Mouse (Mus musculus): ENCODE measurements around the gene Afap1. TPM values are rescaled to one million over a fixed set of nuclear protein-coding genes. Genes with fewer than 3 reads are reported as not detected.

The Afap1 gene
- polyA plus RNA-seq, 1 experiment = 14.1 TPM

DNA sequence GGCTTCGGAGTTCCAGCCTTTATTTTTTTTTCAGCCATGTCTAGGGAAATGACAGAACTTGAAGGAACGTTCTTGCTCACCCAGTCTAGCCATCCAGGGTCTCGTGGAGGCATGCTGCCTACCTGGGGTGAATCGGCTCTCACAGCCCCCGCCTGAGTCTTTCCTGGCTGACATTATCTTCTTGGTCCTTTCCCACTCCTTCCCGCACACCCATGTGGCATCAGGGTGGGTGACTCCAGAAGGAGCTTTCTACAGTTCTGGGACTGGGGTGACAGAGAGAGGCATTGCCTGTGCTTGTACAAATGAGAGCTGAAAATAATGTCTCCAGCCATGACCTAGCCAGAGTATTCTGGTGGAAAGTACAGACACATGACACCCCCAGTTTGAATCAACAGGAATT is 28.0 kb downstream of the Afap1 start:
- peaks cover 3% of the 10 kb centered on the region for H3K4me1 ChIP-seq (ENCODE audit: control insufficient read depth, insufficient read depth, low read length)
- H3K27ac ChIP-seq (ENCODE audit: insufficient read depth, low read length) = no peak overlapping the region
- TF ChIP-seq CTCF (IDR thresholded peaks at IDR 0.05; ENCODE audit: extremely low read depth, insufficient read depth, low read length) (no peak), POLR2A (IDR thresholded peaks at IDR 0.05; ENCODE audit: extremely low read depth, insufficient read depth, low read length) (no peak)
- no peak overlapping the region for H3K4me3 ChIP-seq (ENCODE audit: insufficient read depth, low read length)

- no peak overlapping the region for H3K27ac ChIP-seq (ENCODE audit: insufficient read depth, low read length)
- H3K4me3 ChIP-seq (ENCODE audit: insufficient read depth, low read length) = no peak overlapping the region
- peaks cover 3% of the 10 kb centered on the region for H3K4me1 ChIP-seq (ENCODE audit: control insufficient read depth, insufficient read depth, low read length)
- TF ChIP-seq POLR2A (IDR thresholded peaks at IDR 0.05; ENCODE audit: extremely low read depth, insufficient read depth, low read length) = no peak
- no peak for TF ChIP-seq CTCF (IDR thresholded peaks at IDR 0.05; ENCODE audit: extremely low read depth, insufficient read depth, low read length)
These were observed 28.6 kb downstream of the Afap1 start for GRCm38 (mm10) chr5:35921595-35922254.

DNA sequence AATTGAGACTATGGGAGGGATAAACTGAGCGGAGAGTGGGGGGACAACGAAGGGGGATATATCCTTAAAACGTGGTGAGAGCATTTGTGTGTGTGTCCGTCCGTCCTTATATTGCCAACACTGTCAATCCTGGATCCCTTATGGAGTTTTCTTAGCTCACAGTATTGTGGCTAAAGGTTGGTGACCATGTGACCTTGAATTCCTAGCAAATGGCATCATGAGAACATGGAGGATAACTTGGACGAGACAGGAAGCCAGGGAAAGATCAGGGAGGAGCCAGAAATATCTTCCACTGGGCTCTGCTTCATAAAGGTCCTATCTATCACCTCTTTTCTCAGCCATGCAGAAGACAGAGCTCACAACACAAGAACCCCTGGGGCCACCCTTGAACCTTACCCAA is 30.3 kb downstream of the Afap1 start:
- Histone ChIP-seq H3K27ac (ENCODE audit: insufficient read depth, low read length) (no peak overlapping the region), H3K4me1 (ENCODE audit: control insufficient read depth, insufficient read depth, low read length) (no peaks in the 10 kb centered on the region), H3K4me3 (ENCODE audit: insufficient read depth, low read length) (no peak overlapping the region)
- TF ChIP-seq POLR2A (IDR thresholded peaks at IDR 0.05; ENCODE audit: extremely low read depth, insufficient read depth, low read length) = no peak
- no peak for TF ChIP-seq CTCF (IDR thresholded peaks at IDR 0.05; ENCODE audit: extremely low read depth, insufficient read depth, low read length)

DNA sequence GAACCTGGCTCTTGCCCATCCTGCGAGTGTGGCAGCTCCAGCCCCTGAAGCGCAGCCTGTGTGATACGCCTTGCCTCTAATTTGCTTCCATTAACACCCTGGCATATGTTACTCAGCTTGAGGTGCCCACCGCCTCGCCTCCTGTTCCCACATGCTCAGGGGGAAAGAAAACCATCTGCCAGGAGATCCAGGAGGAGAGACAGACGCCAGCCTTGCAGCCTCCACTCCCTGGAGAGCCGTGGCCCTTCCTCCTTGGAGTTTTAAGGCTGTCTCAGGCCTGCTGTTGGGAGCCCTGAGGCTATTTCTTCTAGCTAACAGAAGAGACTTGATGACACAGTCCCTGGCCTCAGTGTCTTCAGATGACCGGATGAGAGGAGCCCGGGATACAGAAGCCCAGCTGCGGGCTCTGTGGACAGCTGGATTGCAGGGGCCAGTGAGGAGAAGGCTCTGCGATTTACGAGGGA is 32.1 kb downstream of the Afap1 start:
- H3K4me1 ChIP-seq (ENCODE audit: control insufficient read depth, insufficient read depth, low read length) = no peaks in the 10 kb centered on the region
- TF ChIP-seq POLR2A (IDR thresholded peaks at IDR 0.05; ENCODE audit: extremely low read depth, insufficient read depth, low read length) (no peak), CTCF (IDR thresholded peaks at IDR 0.05; ENCODE audit: extremely low read depth, insufficient read depth, low read length) (no peak)
- H3K4me3 ChIP-seq (ENCODE audit: insufficient read depth, low read length) = no peak overlapping the region
- H3K27ac ChIP-seq (ENCODE audit: insufficient read depth, low read length) = no peak overlapping the region

GRCm38 (mm10) chr5:35926511-35926910 is 33.4 kb downstream of the Afap1 start:
- no peaks in the 10 kb centered on the region for H3K4me1 ChIP-seq (ENCODE audit: control insufficient read depth, insufficient read depth, low read length)
- no peak overlapping the region for H3K4me3 ChIP-seq (ENCODE audit: insufficient read depth, low read length)
- TF ChIP-seq POLR2A (IDR thresholded peaks at IDR 0.05; ENCODE audit: extremely low read depth, insufficient read depth, low read length) (no peak), CTCF (IDR thresholded peaks at IDR 0.05; ENCODE audit: extremely low read depth, insufficient read depth, low read length) (no peak)
- H3K27ac ChIP-seq (ENCODE audit: insufficient read depth, low read length) = no peak overlapping the region

- no peak for TF ChIP-seq POLR2A (IDR thresholded peaks at IDR 0.05; ENCODE audit: extremely low read depth, insufficient read depth, low read length)
- TF ChIP-seq CTCF (IDR thresholded peaks at IDR 0.05; ENCODE audit: extremely low read depth, insufficient read depth, low read length) = no peak
- Histone ChIP-seq H3K4me1 (ENCODE audit: control insufficient read depth, insufficient read depth, low read length) (no peaks in the 10 kb centered on the region), H3K4me3 (ENCODE audit: insufficient read depth, low read length) (no peak overlapping the region)
These were observed 38.2 kb downstream of the Afap1 start for GRCm38 (mm10) chr5:35931296-35931695.

GRCm38 (mm10) chr5:35933059-35933458 is 39.9 kb downstream of the Afap1 start:
- TF ChIP-seq POLR2A (IDR thresholded peaks at IDR 0.05; ENCODE audit: extremely low read depth, insufficient read depth, low read length) (no peak), CTCF (IDR thresholded peaks at IDR 0.05; ENCODE audit: extremely low read depth, insufficient read depth, low read length) (no peak)
- no peaks in the 10 kb centered on the region for H3K4me1 ChIP-seq (ENCODE audit: control insufficient read depth, insufficient read depth, low read length)
- H3K4me3 ChIP-seq (ENCODE audit: insufficient read depth, low read length) = no peak overlapping the region
- no peak overlapping the region for H3K27ac ChIP-seq (ENCODE audit: insufficient read depth, low read length)

More at GRCm38 (mm10) chr5:35931296-35931695, 38.2 kb downstream of the Afap1 start:
- H3K27ac ChIP-seq (ENCODE audit: insufficient read depth, low read length) = no peak overlapping the region

GRCm38 (mm10) chr5:35935939-35936338 is 42.8 kb downstream of the Afap1 start:
- TF ChIP-seq CTCF (IDR thresholded peaks at IDR 0.05; ENCODE audit: extremely low read depth, insufficient read depth, low read length) (no peak), POLR2A (IDR thresholded peaks at IDR 0.05; ENCODE audit: extremely low read depth, insufficient read depth, low read length) (no peak)
- no peak overlapping the region for H3K27ac ChIP-seq (ENCODE audit: insufficient read depth, low read length)
- H3K4me1 ChIP-seq (ENCODE audit: control insufficient read depth, insufficient read depth, low read length) = peaks cover 6% of the 10 kb centered on the region; the same call in 1 of the 2 replicates
- H3K4me3 ChIP-seq (ENCODE audit: insufficient read depth, low read length) = no peak overlapping the region

DNA sequence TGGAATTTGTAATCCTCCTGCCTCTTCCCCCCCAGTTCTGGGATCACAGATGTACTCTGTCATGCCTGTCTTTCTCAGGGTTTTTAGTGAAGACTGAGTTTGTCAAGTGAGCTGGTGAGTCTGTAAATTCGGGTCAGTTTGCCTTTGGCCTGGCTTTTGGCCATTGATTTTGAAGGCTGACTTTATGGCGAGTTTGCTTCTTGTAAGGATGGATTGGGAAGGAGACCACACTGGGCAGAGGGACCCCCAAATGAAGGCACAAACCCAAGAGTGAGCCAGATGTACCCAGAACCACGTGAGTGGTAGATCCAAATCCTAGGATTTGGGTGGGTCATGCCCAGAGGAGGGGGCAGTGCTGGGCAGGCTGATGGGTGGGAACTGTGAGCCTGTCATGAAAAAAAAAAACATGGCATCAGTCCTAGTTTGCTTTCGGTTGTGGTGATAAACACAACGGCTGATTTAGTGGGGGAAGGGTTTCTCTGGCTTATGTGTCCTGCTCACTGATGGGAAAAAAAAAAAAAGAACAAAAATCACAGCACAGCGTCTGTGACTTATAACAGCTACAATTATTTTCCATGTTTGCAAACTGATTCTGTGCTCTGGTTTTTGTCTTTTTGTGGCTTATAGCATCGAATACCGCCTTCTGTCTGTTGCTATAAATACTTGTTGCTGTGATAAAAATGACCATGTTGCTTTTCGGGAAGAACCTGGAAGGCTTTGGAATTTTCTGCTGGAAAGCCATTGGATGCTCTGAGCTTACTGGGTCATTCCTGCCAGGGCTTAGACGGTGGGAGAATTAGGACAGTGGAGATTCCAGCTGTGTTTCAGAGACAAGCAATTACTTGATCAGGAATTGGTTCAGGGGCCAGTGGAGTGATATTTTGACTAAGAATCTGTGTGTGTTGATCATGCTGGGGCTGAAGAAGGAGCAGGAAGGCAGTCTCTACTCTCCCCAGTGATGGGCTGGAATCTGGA is 45.4 kb downstream of the Afap1 start:
- Histone ChIP-seq H3K4me1 (ENCODE audit: control insufficient read depth, insufficient read depth, low read length) (peaks cover 6% of the 10 kb centered on the region; the same call in 1 of the 2 replicates), H3K27ac (ENCODE audit: insufficient read depth, low read length) (no peak overlapping the region), H3K4me3 (ENCODE audit: insufficient read depth, low read length) (no peak overlapping the region)
- TF ChIP-seq POLR2A (IDR thresholded peaks at IDR 0.05; ENCODE audit: extremely low read depth, insufficient read depth, low read length) = no peak
- no peak for TF ChIP-seq CTCF (IDR thresholded peaks at IDR 0.05; ENCODE audit: extremely low read depth, insufficient read depth, low read length)
